Mouse (Mus musculus): ENCODE results near the gene Mamstr.

Gene Mamstr

GRCm38 (mm10) chr7:45695098-45695497, 55.3 kb downstream of the Mamstr start:
- DNase-seq: no peak
